Mouse (Mus musculus) adrenal gland, postnatal 10 days (tissue): ENCODE results near the gene Aspm. TPM values are rescaled to one million over a fixed set of nuclear protein-coding genes. Genes with fewer than 3 reads are reported as not detected.
"Not testable (repeated sequence)": the region's sequence is repeated elsewhere in the genome, so short reads cannot be mapped to it uniquely, and the experiment has no call there.

Source experiments
- DNase-seq: peaks from one replicate; pipeline ENCODE4 v3.0.0; 2021; ENCODE audit warnings: mixed read lengths
- long read RNA-seq, 2 experiments: library from polyadenylated mRNA; stranded (forward); transcript quantifications; one replicate each; pipeline ENCODE4 v2.0.0; 2021
- total RNA-seq, 2 experiments: library from RNA; stranded (reverse); gene quantifications; 2 replicates each; pipeline ENCODE4 v1.2.3; 2021

The Aspm gene
- total RNA-seq = 10 to 100 TPM in 1 of 2 experiments, 1 to 10 TPM in 1; 7.7 to 10.8 TPM
- long read RNA-seq, experiment 1, partial matches to known transcripts = 1 of 1 reads
- long read RNA-seq, experiment 1, other reads (novel, unspliced or antisense) = 0 of 1 reads
- long read RNA-seq, experiment 2 = 0 reads

GRCm38 (mm10) chr1:139454340-139455225, at the start of gene Aspm:
TSS of gene Aspm (plus strand) at chr1:139454772.
- peak; percentile 91 for DNase-seq

- DNase-seq = no peak
Observed at GRCm38 (mm10) chr1:139405766-139406165, 48.8 kb upstream of the Aspm start.

GRCm38 (mm10) chr1:139407701-139408100, 46.9 kb upstream of the Aspm start:
- DNase-seq = no peak

- not testable (repeated sequence) for DNase-seq
Observed at GRCm38 (mm10) chr1:139412365-139412764, 42.2 kb upstream of the Aspm start.

- DNase-seq = no peak
Observed at GRCm38 (mm10) chr1:139413465-139413864, 41.1 kb upstream of the Aspm start.

GRCm38 (mm10) chr1:139421521-139421874, 33.1 kb upstream of the Aspm start:
- no peak for DNase-seq

- peak; percentile 91 for DNase-seq
Observed at GRCm38 (mm10) chr1:139421875-139422791, 32.4 kb upstream of the Aspm start, which contains the start of gene Zbtb41. TSS of gene Zbtb41 (plus strand) at chr1:139422288.

- DNase-seq = peak; percentile 25
Observed at GRCm38 (mm10) chr1:139422941-139423340, 31.6 kb upstream of the Aspm start.

GRCm38 (mm10) chr1:139423931-139424330, 30.6 kb upstream of the Aspm start:
- no peak for DNase-seq

- no peak for DNase-seq
Observed at GRCm38 (mm10) chr1:139425006-139425405, 29.6 kb upstream of the Aspm start.

GRCm38 (mm10) chr1:139438373-139438772, 16.2 kb upstream of the Aspm start:
- peak; percentile 50 for DNase-seq

- DNase-seq = not testable (repeated sequence)
Observed at GRCm38 (mm10) chr1:139443103-139443502, 11.5 kb upstream of the Aspm start.

GRCm38 (mm10) chr1:139455226-139455869, 776 bp downstream of the Aspm start:
- DNase-seq = peak; percentile 16

- no peak for DNase-seq
Observed at GRCm38 (mm10) chr1:139460807-139461206, 6.2 kb downstream of the Aspm start.

- DNase-seq = no peak
Observed at GRCm38 (mm10) chr1:139465936-139466335, 11.4 kb downstream of the Aspm start.

GRCm38 (mm10) chr1:139478898-139479297, 24.3 kb downstream of the Aspm start:
- no peak for DNase-seq

GRCm38 (mm10) chr1:139480246-139480645, 25.7 kb downstream of the Aspm start:
- DNase-seq = no peak

- DNase-seq = no peak
Observed at GRCm38 (mm10) chr1:139481146-139481545, 26.6 kb downstream of the Aspm start.

GRCm38 (mm10) chr1:139494630-139495029, 40.1 kb downstream of the Aspm start:
- DNase-seq = no peak

- DNase-seq = no peak
Observed at GRCm38 (mm10) chr1:139495408-139495807, 40.8 kb downstream of the Aspm start.

- DNase-seq = peak; percentile 5
Observed at GRCm38 (mm10) chr1:139496212-139496611, 41.6 kb downstream of the Aspm start.

GRCm38 (mm10) chr1:139499751-139500150, 45.2 kb downstream of the Aspm start:
- no peak for DNase-seq
